Mouse (Mus musculus) right cerebral cortex, adult 2 months (tissue): ENCODE data around the gene Rab11fip4.

Experiments used
- DNase-seq, 2 experiments: peaks; one replicate each; pipeline ENCODE4 v3.0.0; 2021 to 2022; ENCODE audit warnings: low spot score in 2 of 2

Rab11fip4 gene

GRCm38 (mm10) chr11:79738725-79739558, 147.9 kb downstream of the Rab11fip4 start:
- no peak for DNase-seq

GRCm38 (mm10) chr11:79740740-79741512, 149.9 kb downstream of the Rab11fip4 start:
- DNase-seq: no peak

- DNase-seq: no peak
Measured at GRCm38 (mm10) chr11:79746552-79747102, 155.6 kb downstream of the Rab11fip4 start.
